ENCODE assay signal across 13 mouse cellular contexts in the genomic region with DNA sequence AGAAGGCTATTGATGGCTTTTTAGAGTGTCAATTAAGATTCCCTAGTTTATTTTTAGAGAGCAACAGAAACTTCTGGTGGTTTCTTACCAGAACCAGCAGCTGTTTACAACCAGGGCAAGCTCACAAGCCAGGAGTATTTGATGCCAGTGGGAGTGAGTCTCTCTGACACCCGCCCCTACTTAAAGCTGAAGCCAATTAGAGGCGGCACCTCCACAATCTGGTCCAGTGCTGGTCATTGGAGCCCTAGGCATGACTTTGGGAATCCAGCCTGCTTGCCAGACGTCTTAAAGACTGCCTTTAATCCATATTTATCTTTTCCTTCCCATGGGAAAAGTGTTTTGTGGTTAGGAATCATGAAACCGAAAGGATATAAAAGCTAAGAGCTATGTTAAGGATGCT. TPM values are rescaled to one million over a fixed set of nuclear protein-coding genes. Genes with fewer than 3 reads are reported as not detected.
DNase-seq lines count a peak whose midpoint lies in the region; ATAC-seq and TF ChIP-seq lines count a peak whose summit lies in the region.
"Had no signal": no experiment of that assay in that cellular context is flagged by ENCODE, and none has a peak within 500 bp of the region (broad histone marks: within the 10 kb centered on the region; RNA-seq: fewer than 3 reads in every experiment).

No protein-coding gene starts in this region.

- peak; percentile 31 for DNase-seq in kidney, adult 2 months
- DNase-seq in kidney, postnatal 10 days = no peak
- DNase-seq in 3T3-L1 (ENCODE audit: low read depth, low spot score) (peak; percentile 41), adipocyte (ENCODE audit: low spot score) (peak; percentile 65)
- DNase-seq in hindlimb bud, embryonic 11.5 days (ENCODE audit: extremely low spot score, low read depth, low spot score) = peak; percentile 26
- DNase-seq: liver, embryonic 13.5 days had no signal

- no peak for TF ChIP-seq CTCF in kidney, adult 2 months (conservative IDR thresholded peaks at IDR 0.05; ENCODE audit: insufficient read depth, insufficient read length, low read depth, low read length)

- no peak overlapping the region for H3K27ac ChIP-seq in kidney, adult 2 months (ENCODE audit: insufficient read depth, low read depth, low read length)
- H3K27ac ChIP-seq: forebrain, embryonic 13.5 days; heart, embryonic 15.5 days; liver, embryonic 13.5 days; midbrain, embryonic 10.5 days; neural tube, embryonic 13.5 days had no signal

- H3K27me3 ChIP-seq in kidney, adult 2 months (replicated peaks; ENCODE audit: control insufficient read depth, insufficient read depth, low read length) = no peaks in the 10 kb centered on the region
- H3K27me3 ChIP-seq: forebrain, embryonic 13.5 days; heart, embryonic 15.5 days; liver, embryonic 13.5 days; neural tube, embryonic 13.5 days had no signal

- no peak for TF ChIP-seq POLR2A in kidney, adult 2 months (IDR thresholded peaks at IDR 0.05; ENCODE audit: low read depth, low read length)

- H3K4me3 ChIP-seq in kidney, adult 2 months (ENCODE audit: insufficient read depth, low read depth, low read length) = no peak overlapping the region
- H3K4me3 ChIP-seq: forebrain, embryonic 13.5 days; heart, embryonic 15.5 days; liver, embryonic 13.5 days; midbrain, embryonic 10.5 days; neural tube, embryonic 13.5 days had no signal

- H3K36me3 ChIP-seq in kidney, adult 2 months (ENCODE audit: control insufficient read depth, insufficient read depth, low read length) = no peaks in the 10 kb centered on the region; the same call in 1 of the 2 replicates
- H3K36me3 ChIP-seq: heart, embryonic 15.5 days; liver, embryonic 13.5 days; midbrain, embryonic 10.5 days; neural tube, embryonic 13.5 days had no signal

- ATAC-seq in CD4-positive, CD25-positive, alpha-beta regulatory T cell, adult 4 months = no peak
- no peak for ATAC-seq in megakaryocyte, adult 5-6 weeks (ENCODE audit: poor library complexity, severe bottlenecking)
- ATAC-seq: activated CD4-positive, CD25-positive, alpha-beta regulatory T cell, adult 4 months; forebrain, embryonic 13.5 days had no signal

- H3K4me1 ChIP-seq in kidney, adult 2 months (ENCODE audit: control insufficient read depth, insufficient read depth, low read length) = peaks cover 17% of the 10 kb centered on the region
- H3K4me1 ChIP-seq: forebrain, embryonic 13.5 days; liver, embryonic 13.5 days had no signal

- 53% methylated on average over 4 of the region's 4 CpGs for WGBS in kidney, adult 2 months

RNA-seq across cellular contexts. Expression of a gene that starts 38.4 kb away (rescaled TPM):
- polyA plus RNA-seq in kidney, adult 2 months (2012; rRNA removed) = 119 and 132 TPM in 2 replicates
- under 1 TPM; 0.36 to 0.79 TPM for polyA plus RNA-seq in CD4-positive, CD25-positive, alpha-beta regulatory T cell, adult 4 months (2017; shearing (Covaris generic))
- not detected in 2 replicates for total RNA-seq in megakaryocyte, adult 5-6 weeks (2015)
- total RNA-seq in megakaryocyte, adult 5-6 weeks (2017) = not detected in 2 replicates

Comparison
In these comparisons a context has a peak if more than half of its experiments do, and no peak if none do; other contexts are left out.
1. RNA of a gene that starts 38.4 kb away (polyA plus RNA-seq): 119 to 132 TPM in kidney, adult 2 months; 0.36 to 0.79 TPM in CD4-positive, CD25-positive, alpha-beta regulatory T cell, adult 4 months; every median in the first group is over 10 times any median in the second.